Mouse (Mus musculus) liver, postnatal 0 days (tissue): ENCODE data around the gene Edaradd. TPM values are rescaled to one million over a fixed set of nuclear protein-coding genes. Genes with fewer than 3 reads are reported as not detected.

Experiments used
- ATAC-seq: fragments of 200-750 bp; cut with Nextera tagmentation; 2 replicates; pipeline ENCODE4 v1.8.0; 2017; ENCODE audit warnings: mild to moderate bottlenecking, moderate library complexity
- DNase-seq: peaks from one replicate; pipeline ENCODE4 v3.0.0-alpha.2; 2016
- H3K27ac ChIP-seq: fragments of 300-500 bp; sonication (generic); 2 replicates; pipeline ENCODE4 v1.5.1; 2014; ENCODE audit warnings: antibody characterized with exemption, moderate library complexity, mild to moderate bottlenecking, low read depth
- H3K27me3 ChIP-seq: fragments of 300-500 bp; sonication (generic); 2 replicates; pipeline ENCODE4 v1.6.1; 2014; ENCODE audit warnings: low read length, control low read depth, mixed read lengths; ENCODE audit not compliant: insufficient read depth
- H3K36me3 ChIP-seq: fragments of 300-500 bp; sonication (generic); replicated peaks from 2 replicates; pipeline ENCODE4 v1.6.1; 2014; ENCODE audit warnings: mild to moderate bottlenecking, control low read depth, low read length, moderate library complexity, mixed read lengths; ENCODE audit not compliant: insufficient read depth
- H3K4me1 ChIP-seq: fragments of 300-500 bp; sonication (generic); 2 replicates; pipeline ENCODE4 v1.6.1; 2014; ENCODE audit warnings: antibody characterized with exemption, mild to moderate bottlenecking, control low read depth; ENCODE audit not compliant: insufficient read depth
- H3K4me2 ChIP-seq: fragments of 300-500 bp; sonication (generic); 2 replicates; pipeline ENCODE4 v1.6.1; 2014; ENCODE audit warnings: low read depth, mild to moderate bottlenecking, low read length, moderate library complexity, mixed read lengths
- H3K4me3 ChIP-seq: fragments of 300-500 bp; sonication (generic); 2 replicates; pipeline ENCODE4 v1.5.1; 2014; ENCODE audit warnings: low read depth, low read length
- H3K9ac ChIP-seq: fragments of 300-500 bp; sonication (generic); replicated peaks from 2 replicates; pipeline ENCODE4 v1.6.1; 2014; ENCODE audit warnings: mild to moderate bottlenecking, moderate library complexity
- H3K9me3 ChIP-seq: fragments of 300-500 bp; sonication (generic); 2 replicates; pipeline ENCODE4 v1.6.1; 2016; ENCODE audit warnings: mild to moderate bottlenecking, control low read depth, low read length, mixed read lengths
- CTCF ChIP-seq: sonication (generic); IDR thresholded peaks from 2 replicates; pipeline ENCODE4 v1.5.1; 2016; ENCODE audit warnings: antibody characterized with exemption, low read depth
- EP300 ChIP-seq: IDR thresholded peaks from 2 replicates; pipeline ENCODE4 v1.6.1; 2016; ENCODE audit warnings: antibody characterized with exemption, low read depth, mild to moderate bottlenecking
- WGBS: fragments of 180-500 bp; shearing (Covaris S2); extraction: QIAGEN DNeasy Blood & Tissue Kit; methylation state at CpG from one replicate; pipeline ENCODE4 v1.1.7; 2014; ENCODE audit not compliant: insufficient replicate concordance; 5-methylcytosine and 5-hydroxymethylcytosine counted together
- polyA plus RNA-seq: library from polyadenylated mRNA; unstranded; fragments of >200 nt; fragmentation: Nextera tagmentation; extraction: Ambion mirVana; gene quantifications from 2 replicates; pipeline ENCODE4 v1.2.1, GENCODE M21; 2015

Gene Edaradd
- polyA plus RNA-seq, 1 experiment from 2014 or later, result 0.38 TPM

GRCm38 (mm10) chr13:12460443-12460842 lies 59.8 kb downstream of the Edaradd start:
- H3K4me2 ChIP-seq, result peak overlapping the region; percentile 82
- peak overlapping the region; percentile 91 for H3K27ac ChIP-seq
- no peaks in the 10 kb centered on the region for H3K27me3 ChIP-seq
- peaks cover 18% of the 10 kb centered on the region for H3K36me3 ChIP-seq
- no peaks in the 10 kb centered on the region for H3K9me3 ChIP-seq
- TF ChIP-seq CTCF (peak; percentile 48), EP300 (0 out of 2 replicates have a peak, but pooled peaks have one; percentile 14)
- H3K9ac ChIP-seq, result peak overlapping the region; percentile 96
- 1% methylated on average over 8 of the region's 8 CpGs for WGBS
- ATAC-seq (peak; percentile 33), DNase-seq (peak; percentile 72)
- peaks cover 23% of the 10 kb centered on the region for H3K4me1 ChIP-seq
- peak overlapping the region; percentile 89 for H3K4me3 ChIP-seq

DNA sequence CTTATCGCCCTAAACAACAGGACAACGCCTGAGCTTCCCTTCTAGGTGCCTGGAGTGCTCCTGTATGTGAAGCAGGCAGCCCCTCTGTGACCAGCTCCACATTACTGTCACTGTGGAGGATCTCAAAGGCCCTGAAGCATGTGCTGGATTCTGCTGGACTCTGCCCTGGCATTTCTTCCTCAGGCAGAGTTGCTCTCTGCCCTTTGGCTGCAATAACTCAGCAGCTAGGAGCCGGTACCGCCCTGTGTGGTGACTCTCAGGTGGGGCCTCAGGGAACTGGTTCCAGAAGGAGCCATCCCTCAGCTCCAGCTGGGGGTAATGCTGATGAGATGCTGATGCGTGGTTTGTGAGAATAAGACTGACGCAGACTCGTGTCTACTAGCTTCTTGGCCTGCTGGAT lies 63.5 kb downstream of the Edaradd start:
- Histone ChIP-seq H3K4me1 (peaks cover 12% of the 10 kb centered on the region), H3K9ac (no peak overlapping the region), H3K4me2 (no peak overlapping the region), H3K36me3 (peaks cover 51% of the 10 kb centered on the region), H3K9me3 (no peaks in the 10 kb centered on the region), H3K4me3 (no peak overlapping the region), H3K27me3 (no peaks in the 10 kb centered on the region), H3K27ac (peak overlapping the region; percentile 29; the same call in 1 of the 2 replicates)
- no peak for ATAC-seq
- 78% methylated on average over 7 of the region's 7 CpGs for WGBS
- DNase-seq, result no peak
- TF ChIP-seq CTCF, result no peak
- no peak for TF ChIP-seq EP300

GRCm38 (mm10) chr13:12454686-12455390 lies 65.4 kb downstream of the Edaradd start:
- Histone ChIP-seq H3K9me3 (no peaks in the 10 kb centered on the region), H3K36me3 (peaks cover 61% of the 10 kb centered on the region), H3K27me3 (no peaks in the 10 kb centered on the region), H3K4me1 (peaks cover 9% of the 10 kb centered on the region), H3K9ac (no peak overlapping the region), H3K27ac (no peak overlapping the region), H3K4me2 (no peak overlapping the region), H3K4me3 (no peak overlapping the region)
- ATAC-seq (no peak), DNase-seq (no peak)
- TF ChIP-seq EP300, result no peak
- TF ChIP-seq CTCF, result no peak
- 80% methylated on average over 7 of the region's 7 CpGs for WGBS

DNA sequence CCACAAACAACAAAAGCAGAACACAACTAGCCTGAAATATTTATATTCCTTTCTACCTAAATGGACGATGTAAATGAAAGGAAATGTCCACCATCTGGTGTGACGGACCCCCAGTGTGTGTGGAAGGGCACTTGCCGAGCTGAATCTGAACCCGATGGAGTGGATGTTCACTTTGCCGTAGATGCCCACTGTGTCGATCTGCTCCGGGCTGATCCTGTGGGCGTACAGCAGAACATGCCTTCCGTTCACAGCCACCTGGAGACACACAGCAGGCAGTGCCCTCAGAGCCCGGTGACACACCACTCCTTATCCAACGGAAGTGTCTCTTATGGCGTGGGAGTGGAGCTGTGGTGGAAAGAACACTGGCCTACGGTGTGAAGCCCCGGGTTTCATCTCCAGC lies 67.1 kb downstream of the Edaradd start:
- Histone ChIP-seq H3K4me2 (no peak overlapping the region), H3K27me3 (no peaks in the 10 kb centered on the region), H3K9me3 (no peaks in the 10 kb centered on the region), H3K4me1 (peaks cover 5% of the 10 kb centered on the region), H3K36me3 (peaks cover 63% of the 10 kb centered on the region), H3K4me3 (no peak overlapping the region), H3K9ac (no peak overlapping the region), H3K27ac (no peak overlapping the region)
- 90% methylated on average over 14 of the region's 14 CpGs for WGBS
- TF ChIP-seq CTCF (no peak), EP300 (no peak)
- DNase-seq, result no peak
- ATAC-seq, result no peak

GRCm38 (mm10) chr13:12442008-12442587 lies 78.1 kb downstream of the Edaradd start:
- Histone ChIP-seq H3K9ac (no peak overlapping the region), H3K4me2 (no peak overlapping the region), H3K27me3 (no peaks in the 10 kb centered on the region), H3K36me3 (peaks cover 66% of the 10 kb centered on the region), H3K4me1 (no peaks in the 10 kb centered on the region), H3K9me3 (no peaks in the 10 kb centered on the region), H3K4me3 (no peak overlapping the region), H3K27ac (no peak overlapping the region)
- ATAC-seq, result no peak
- 73% methylated on average over 2 of the region's 2 CpGs for WGBS
- TF ChIP-seq CTCF (no peak), EP300 (no peak)
- DNase-seq, result no peak

DNA sequence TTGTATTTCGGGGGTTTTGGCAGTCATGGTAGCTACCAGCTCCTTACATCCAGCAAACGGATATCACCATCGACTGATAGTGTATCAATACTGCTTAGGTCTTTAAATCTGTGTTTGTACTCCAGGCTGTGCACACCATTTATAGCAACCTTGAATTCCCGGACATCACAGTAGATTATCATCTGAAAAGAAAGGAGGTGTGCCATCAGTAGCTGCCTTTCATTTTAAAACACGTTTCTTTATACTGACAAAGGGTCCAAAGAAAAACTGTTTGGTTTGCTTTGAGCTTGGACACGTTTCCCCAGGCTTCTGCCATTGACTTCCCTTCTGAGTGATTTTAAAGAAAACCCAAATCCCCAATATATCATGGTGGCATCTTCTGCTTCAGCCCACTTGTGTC lies 79.4 kb downstream of the Edaradd start:
- Histone ChIP-seq H3K9ac (no peak overlapping the region), H3K36me3 (peaks cover 61% of the 10 kb centered on the region), H3K27ac (no peak overlapping the region), H3K4me3 (no peak overlapping the region), H3K4me2 (no peak overlapping the region), H3K27me3 (no peaks in the 10 kb centered on the region), H3K9me3 (no peaks in the 10 kb centered on the region), H3K4me1 (no peaks in the 10 kb centered on the region)
- WGBS, result 83% methylated on average over 6 of the region's 6 CpGs
- TF ChIP-seq CTCF (no peak), EP300 (no peak)
- no peak for DNase-seq
- ATAC-seq, result no peak
